Mouse (Mus musculus) activated CD4-positive, CD25-positive, alpha-beta regulatory T cell, adult 4 months (primary cell): ENCODE measurements at regions not wholly inside any gene's neighbourhood (a gene's known extent, or its start where the extent isn't known, plus 50 kb on each side); places are given as distances from the start of the nearest gene placed in this dataset.

ENCODE experiments used
- ATAC-seq: one replicate; pipeline ENCODE4 v1.8.0; 2017

DNA sequence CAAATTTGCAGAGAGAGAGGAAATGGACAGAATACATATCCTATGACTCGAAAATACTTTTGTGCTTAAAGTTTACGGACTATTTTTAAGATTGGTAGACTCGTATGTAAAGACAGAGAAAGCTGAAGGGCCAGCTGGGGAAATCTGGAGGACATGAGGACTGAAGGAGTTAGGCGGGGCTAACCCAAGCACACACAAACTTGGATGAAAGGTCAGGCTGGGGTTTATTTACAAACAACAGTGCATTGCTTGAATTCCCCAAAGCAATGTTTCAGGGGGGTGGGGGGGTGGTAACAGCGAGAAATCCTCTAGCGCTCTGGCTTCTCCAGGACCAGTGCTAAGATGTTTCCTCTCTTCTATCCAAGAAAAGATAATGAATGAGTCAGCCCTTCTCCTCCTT lies 68.3 kb downstream of the Ptger2 start:
- ATAC-seq, result no peak

DNA sequence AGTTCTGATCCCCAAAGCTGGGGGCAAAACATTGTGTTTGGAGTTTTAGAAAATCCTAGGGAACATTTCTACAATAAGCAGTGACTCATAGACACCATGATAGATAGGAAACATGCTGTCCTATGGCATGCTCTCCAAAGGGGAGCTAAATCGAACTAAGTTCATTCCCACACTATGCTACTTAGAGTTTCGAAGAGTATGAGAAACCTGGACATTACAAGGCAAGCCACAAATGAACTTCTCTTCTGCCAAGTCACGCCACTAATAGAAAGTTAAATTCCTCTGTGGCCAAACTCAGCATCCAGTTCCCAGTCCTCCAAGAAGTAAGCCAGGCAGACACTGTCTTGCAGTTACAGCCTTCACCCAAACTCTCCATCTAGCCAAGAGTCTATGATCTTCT lies 73.7 kb downstream of the Ptger2 start:
- ATAC-seq, result no peak

DNA sequence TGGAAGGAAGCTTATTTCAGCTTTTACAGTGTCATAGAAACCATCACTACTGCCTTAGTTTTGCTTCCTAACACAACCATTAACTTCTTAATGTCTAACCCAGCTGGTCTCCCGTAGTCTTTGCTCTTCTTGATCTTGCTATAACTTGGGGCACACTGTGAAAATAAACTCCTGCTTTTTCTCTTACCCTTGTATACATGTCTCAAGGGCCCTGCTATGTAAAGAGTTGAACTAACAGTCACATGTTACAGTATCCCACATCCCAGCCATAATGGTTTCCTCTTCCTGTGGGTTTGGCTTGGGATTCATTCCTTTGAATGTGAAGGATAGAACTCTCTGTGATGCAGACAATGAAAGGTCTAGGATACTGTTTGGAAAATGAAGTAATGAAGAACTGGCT lies 76.5 kb downstream of the Ptger2 start:
- ATAC-seq, result no peak

DNA sequence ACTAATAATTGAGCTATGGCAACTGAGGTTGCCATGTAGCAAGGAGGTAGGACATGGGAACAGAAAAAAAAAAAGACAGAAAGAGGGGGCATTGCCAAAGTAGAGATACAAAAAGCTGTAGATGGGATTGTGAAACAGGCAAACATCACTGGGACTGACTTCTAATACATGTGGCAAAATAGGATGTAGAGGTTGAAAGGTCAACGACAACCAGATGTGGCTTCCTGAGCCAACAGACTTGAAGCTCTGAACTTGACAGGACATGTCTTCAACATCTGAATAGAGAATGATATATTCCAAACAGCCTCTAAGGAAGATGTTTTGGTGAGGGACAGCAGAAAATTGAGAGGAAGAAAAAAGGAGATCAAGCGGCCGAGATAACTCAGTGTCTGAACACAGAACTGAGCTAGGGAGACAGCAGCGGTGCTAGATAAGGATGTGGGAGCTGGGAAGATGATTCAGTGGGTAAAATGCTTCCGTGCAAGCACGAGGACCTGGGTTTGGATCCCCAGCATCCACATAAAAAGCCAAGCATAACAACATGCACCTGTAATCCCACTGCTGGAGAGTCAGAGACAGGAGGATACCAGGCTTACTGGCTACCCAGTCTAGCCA lies 81.7 kb downstream of the Ptger2 start:
- no peak for ATAC-seq

DNA sequence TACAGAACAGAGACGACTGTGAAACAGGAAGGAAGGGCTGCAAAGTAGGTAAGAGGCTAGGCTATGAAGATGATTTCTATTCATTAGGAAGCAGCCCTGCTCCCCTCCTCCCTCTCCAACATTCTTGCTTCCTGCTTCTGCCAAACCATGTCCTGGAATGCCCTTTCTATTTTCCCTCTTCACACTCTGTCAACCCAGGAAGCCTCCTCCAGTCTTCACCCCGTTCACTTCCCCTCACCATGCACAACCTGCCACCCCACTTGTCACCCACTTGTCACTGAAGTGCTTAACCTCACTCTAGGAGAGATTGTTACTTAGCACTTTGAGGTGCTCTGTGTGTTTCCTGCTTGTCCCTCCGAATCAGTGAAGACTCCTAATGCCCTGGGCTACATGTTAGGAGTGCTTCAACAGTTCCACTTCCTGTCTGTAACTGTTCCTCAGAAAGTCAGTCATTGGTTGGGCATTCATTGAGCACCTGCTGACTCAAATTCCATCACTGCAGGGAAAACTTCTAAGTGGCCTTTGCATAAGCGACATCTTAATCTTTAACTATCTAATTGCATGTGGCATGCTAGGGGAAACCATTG lies 87.0 kb downstream of the Ptger2 start:
- ATAC-seq, result peak; percentile 75

DNA sequence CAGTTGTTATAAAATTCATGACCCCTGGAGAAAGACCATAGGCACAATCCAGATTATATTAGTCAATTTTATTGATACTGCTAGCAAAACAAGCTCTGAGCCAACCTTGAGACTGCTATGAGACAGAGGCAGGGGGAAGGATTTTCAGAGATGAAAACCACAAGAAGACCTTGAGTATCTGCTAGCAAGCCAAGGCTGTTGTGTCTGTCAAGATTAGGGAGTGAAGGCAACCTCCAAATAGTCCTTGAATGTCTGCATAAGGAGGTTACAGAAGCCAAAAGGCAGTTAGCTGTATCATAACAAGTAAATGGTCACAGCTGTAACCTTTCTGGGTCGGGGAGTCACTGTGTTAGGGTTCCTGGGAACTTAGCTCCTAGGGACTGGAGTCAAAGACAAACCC lies 89.2 kb downstream of the Ptger2 start:
- no peak for ATAC-seq

DNA sequence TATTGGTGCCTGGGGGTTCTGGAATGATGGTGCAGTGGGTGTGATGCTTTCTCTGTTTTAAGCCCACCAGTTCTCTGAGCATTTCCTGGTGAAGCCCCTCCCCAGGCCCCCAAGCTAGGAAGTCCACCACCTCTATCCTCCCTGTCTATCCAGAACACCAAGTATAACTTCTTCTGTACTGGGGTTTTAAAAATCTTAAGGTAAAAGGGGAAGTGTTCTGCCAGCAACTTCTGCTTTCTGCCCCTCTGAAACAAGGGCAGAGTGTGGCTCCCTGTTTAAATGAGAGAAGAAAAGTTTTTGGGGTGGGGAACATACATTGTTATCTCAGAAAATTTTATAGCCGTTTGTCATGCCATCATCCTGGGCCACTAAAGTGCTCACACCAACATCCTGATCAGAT lies 91.8 kb downstream of the Ptger2 start:
- ATAC-seq, result no peak

DNA sequence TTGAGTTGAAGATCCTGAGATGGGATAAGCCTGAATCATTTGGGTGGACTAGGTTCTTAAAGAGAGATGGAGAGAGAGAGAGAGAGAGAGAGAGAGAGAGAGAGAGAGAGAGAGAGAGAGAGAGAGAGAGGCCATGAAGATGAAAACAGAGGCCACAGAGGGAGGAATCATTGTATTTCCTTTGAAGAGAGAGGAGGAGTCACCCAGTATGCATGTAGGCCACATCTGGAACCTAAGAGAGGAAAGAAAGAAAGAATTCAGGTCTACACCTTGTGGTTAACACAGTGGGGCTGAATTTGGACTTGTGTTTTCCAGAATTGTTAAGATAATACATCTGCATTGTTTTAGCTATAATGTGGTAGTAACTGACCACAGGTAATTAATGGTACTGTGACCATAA lies 92.2 kb downstream of the Ptger2 start:
- ATAC-seq, result peak; percentile 48

DNA sequence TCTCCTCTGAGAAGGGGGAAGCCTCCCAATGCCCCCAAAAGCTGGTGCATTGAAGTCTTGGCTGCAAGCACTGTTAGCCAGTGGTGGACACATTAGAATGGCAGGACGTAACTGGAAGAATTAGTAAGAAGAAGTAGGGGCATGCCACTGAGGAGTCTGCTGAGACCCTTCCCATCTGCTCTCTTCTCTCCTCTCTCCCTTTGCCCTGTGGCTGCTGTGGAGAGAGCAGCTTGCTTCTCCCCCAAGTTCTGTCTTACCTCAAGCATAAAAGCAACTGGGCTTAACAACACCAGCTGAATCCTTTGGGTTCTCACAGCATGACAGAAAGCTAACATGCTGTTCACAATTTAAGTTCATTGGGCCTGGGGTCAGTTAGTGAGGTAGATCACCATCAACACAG lies 95.1 kb downstream of the Ptger2 start:
- ATAC-seq, result no peak
